Mouse (Mus musculus) ZHBTc4 (cell line): ENCODE results near the gene Hcn3.
A peak's percentile ranks its signal among the peaks of the same experiment; 100 is the strongest.

Source experiments
- DNase-seq: peaks from one replicate; pipeline ENCODE4 v3.0.0-alpha.2; 2011; ENCODE audit warnings: low read depth, low spot score

The Hcn3 gene

DNA sequence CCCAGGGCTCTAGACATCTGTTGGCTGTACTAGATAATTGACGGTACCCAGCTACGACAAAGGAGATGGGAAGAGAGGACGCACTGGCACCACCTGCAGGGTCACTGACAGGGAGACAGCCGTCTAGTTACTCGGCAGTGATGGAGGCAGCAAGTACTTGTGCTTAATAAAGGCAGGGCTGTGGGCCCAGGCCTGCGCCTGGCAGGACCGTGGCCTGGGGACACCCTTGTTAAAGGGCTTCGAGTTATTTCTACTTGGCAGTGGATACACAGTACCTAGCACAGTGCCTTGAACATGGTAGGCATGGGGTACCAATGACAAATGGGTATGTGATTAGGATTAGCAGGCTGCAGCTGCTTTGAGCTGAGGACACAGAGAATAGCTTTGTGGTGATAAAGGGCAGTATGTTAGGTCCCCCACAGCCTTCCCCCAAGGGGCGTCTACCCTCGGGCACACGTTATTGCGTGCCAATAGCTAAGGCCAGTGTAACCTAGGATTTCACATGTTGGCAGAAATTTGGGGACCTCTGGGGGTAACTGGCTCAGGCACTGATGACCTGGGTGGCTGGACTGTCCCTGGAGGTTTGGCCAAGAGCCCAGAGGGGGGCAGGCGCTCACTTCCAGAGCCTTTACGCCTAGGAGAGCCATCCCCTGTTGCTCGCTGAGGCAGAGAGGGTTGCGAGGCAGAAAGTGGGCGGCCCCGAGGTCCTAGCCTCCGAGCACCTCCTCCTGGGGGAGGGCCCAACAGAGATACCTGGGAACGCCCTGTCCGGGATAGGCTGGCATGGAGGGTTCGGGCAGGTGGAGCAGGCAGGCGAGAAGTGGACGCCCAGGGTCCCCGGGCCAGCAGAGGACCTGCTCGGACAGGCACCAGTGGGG is 12.7 kb downstream of the Hcn3 start:
- DNase-seq: peak; percentile 55

DNA sequence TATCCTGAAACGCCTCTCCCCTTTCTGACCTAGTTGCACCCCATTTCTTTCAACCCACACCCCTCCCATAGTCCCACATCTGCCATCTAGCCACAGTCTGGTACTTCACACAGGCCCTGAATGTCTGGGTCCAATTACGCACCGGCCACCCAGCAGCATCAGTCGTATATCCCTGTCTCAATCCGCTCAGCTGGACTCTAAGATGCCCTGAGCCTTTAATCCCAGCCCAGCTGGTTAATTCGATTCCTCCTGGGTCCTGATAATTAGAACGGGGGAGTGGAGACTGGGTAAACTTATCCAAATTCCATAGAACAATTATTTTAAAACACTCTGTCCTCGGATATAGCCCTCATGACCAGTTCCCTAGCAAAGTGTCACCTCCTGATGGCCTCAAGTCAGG is 14.4 kb downstream of the Hcn3 start:
- DNase-seq: no peak

DNA sequence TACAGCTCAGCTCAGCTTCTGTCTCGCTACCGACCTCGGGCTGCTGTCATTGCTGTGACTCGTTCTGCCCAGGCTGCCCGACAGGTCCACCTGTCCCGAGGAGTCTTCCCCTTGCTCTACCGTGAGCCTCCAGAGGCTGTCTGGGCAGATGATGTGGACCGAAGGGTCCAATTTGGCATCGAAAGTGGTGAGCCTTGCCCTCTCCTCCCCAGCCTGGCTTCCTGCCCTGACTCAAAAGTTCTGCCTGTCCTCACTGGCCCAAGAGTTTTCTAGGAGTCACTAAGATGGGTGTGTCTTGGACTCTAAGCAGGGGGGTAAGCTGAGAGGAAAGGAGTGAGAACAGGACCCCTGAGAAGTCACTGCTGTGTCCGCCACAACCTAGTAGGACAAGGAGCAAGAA is 15.2 kb downstream of the Hcn3 start:
- no peak for DNase-seq

DNA sequence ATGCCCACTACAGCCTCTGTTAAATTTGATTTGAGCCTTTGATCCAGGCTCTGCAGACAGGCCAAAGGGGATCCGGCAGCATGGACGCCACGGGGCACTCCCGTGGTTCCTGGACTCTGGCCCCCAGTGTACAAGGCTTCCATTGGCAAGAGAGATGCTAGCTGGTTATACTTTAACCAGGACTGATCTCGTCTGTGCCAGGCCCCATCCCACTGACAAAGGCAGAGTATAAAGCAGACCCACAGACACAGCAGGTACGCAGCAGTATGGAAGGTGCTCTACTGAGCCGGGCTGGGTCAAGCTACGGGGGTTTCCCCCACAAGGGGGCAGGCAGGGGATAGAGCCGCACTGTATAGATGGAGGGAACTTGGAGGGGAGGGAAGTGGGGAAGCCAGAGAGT is 23.6 kb downstream of the Hcn3 start:
- DNase-seq: peak; percentile 80

DNA sequence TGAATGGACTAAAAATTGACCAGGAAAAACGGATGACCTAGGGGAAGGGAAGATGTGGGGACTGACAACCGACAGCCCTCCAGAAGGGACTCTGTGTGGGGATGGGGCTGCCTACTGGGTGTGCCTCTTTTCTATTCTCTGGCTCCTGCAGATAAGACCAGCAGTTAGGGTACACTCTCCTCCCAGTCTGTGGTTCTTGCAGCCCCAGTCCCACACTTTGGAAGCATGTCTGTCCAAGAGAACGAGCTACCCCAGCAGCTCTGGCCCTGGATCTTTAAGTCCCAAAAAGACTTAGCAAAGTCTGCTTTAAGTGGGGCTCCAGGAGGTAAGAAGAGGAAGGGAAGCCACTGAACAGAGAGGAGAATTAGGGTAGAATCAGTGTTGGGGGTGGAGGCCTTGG is 24.0 kb downstream of the Hcn3 start, which contains the start of gene Pklr:
Gene Pklr (plus strand): TSS at position 185 of the 400 bp plus-strand sequence.
- no peak for DNase-seq

DNA sequence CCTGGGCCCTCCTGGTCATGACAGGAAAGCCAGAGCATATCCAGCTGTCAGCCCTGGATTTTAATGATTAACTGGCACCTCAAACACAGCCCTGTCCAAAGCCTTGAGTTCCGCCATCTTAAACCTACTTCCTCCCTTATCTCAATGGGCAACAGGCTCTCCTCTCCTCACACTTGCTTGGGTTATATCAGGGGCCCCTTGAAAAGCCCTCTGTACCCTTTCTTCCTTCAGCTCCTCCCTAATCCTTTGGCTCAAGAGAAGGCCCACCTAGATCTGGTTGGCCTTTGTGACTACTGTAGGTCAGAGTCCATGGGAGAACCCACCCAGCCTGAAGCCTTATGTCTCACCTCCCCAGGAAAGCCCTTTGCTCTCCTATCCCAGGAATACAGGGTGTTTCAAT is 26.2 kb downstream of the Hcn3 start:
- no peak for DNase-seq

DNA sequence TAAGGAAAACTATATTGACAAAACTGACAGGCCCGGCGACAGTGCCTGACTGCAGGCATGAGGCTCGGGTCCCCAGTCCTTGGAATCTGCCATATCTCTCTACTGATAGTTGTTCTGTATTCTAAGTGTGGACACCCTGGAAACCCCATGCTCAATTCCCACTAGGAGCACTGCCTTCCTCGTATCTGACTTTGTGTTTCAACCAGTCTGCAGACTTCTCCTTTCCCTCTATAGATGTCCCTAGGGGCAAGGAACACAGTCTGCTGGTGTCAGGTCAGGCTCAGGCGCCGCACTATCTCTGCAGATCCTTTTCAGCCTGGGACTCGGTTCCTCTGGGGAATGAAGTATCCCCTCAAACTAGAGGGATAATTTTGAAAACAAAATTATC is 26.9 kb downstream of the Hcn3 start:
- no peak for DNase-seq

DNA sequence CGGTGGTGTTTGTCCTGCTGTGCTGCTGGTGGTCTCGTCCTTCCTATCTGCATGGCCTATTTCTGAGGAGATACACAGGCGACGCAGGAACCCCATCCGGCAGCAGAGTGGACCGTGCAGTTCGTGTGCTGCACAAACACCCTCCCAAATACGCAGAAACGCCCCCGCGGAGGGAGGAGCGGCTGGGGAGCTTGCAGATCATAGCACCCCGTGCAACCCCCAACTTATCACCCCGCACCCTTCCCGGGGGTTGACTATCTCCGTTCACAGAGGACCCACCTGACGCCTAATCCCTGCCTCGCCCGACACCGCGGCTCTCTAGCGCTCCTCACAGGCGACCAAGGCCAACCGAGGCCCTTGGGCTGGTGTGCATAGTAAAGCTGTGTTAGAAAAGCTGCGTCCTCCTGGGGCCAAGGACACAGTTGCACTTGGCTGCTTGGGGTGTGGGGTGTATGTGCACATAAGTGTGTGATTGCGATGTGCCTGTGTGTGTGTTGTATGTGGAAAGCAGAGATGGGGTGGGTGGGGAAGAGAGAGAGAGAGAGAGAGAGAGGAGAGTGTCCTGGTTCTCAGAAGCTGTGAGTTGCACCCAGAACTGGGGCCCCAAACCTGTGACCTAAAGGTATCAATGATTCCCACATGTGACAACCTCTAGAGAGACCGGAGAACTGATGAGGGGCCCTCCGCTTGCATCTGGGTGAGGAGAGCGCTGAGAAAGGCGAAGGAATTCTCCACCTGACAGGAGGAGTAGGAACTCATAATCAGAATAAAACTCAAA is 27.5 kb downstream of the Hcn3 start:
- no peak for DNase-seq

DNA sequence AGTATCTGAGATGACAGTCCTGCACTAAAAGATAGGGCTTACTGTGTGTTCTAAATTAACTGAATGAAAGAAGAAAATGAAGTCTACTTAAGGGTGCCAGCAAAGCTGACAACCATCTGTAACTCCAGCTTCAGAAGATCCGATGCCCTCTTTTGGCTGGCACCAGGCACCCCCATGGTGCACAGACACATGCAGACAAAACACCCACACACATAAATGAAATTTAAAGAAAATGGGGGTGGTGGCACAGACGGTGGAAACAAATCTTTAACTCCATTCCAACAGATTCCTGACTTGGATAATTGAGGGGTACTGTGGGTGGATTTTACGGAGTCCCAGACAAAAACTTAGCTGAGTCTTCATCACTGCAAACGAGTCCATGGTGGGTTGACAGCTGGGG is 28.2 kb downstream of the Hcn3 start:
- no peak for DNase-seq

DNA sequence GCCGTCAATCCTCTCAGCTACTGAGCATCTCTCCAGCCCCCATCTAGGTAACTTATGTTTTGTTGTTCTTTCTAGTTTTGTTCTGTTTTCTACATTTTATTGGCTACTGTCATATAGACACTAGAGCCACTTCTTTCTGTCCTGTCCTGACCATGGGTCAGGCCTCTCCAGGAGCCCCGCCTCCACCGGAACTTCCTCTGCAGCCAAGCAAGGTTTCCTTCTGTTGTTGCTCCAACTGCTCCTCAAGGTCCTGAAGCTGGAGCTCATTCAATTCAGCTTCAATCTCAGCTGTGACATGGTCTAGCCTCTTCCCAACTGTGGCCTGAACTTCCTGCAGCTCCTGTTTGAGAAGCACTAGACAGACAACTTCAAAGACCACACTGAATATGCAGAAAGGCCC is 30.1 kb downstream of the Hcn3 start:
- DNase-seq: no peak

DNA sequence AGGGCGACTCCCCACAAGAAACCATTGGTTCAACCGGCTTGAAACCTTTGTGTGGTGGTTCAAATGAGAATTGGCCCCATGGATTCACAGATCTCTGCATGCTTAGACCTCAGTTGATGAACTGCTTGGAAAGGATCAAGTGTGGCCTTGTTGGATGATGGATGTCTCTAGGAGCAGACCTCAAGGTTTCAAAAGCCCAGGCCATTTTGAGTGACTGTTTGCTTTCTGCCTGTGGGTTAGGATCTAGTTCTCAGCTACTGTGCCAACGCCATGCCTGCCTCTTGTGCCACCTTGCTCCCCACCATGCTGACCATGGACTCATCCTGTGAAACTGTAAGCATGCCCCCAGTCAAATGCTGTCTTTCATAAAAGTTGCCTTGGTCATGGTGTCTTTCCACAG is 34.0 kb downstream of the Hcn3 start:
- no peak for DNase-seq

DNA sequence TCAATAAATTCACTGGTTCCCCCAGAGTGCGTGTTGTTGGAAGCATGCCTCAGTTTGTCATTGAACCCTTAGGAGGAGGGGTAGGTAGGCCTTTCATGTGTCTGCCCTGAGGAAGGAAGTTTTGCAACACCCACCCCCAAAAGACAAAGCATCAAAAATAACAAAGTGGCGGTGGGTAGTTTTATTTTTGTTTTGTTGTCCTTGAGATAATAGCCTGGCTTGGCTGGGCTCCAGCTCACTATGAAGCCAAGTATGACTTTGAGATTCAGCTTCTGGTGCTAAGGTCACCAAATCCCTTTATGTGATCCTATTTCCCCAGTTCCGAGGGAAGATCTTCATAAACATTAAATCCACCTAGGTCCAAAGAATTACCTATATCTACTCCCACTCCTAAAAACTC is 35.8 kb downstream of the Hcn3 start:
- no peak for DNase-seq

DNA sequence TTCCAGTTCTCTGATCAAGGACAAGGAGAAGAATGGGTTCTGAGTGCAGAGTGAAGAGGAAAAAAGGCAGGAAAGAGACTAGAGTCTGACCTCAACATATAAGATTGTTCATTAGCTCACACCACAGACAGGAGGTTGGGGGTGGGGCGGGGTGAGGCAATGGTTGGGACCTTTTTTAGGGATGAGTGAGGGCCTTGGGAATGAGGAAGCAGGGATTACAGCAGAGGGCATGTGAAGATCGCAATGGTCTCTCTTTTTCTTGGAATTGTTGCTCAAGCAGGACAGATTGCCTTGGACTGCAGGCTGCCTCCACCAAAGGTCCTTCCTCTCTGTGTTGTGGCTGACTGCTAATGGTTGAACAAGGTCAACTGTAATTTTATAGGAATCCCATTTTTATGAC is 36.7 kb downstream of the Hcn3 start:
- DNase-seq: no peak

DNA sequence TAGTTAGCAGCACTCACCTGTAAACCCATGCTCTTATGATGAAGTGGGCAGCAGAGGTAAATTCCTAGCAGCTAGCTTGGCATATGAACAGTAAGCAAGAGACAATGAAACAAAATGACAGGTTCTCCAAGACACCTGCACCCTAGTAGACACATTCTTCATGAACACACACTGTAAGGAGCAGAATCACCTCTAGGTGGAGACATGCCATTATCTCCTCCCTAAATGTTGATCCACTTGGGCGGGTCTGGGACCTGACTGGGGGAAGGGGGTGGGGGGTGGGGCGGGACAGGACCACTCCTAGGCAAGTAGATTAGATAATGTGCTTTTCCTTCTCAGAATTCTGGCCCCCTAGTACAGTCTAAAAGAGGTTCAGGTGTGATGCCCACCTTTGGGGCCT is 44.5 kb downstream of the Hcn3 start:
- DNase-seq: peak; percentile 81

DNA sequence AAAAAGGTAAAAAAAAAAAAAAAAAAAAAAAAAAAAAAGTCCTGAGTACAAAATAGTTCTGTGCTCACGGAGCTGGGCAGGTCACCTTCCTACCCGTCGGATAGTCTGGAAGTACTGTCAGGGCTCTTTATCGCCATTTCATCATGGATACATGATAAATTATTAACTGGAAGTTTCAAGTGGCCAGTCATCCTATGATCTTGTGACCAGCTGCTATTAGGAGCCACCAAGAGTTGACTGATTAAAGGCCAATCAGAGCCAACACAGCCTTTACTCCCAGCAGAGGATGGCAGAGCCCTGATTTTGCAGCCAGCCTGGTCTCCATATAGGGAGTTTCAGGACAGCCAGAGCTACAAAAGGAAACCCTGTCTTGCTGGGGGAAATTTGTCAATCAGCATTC is 46.9 kb downstream of the Hcn3 start:
- DNase-seq: no peak

DNA sequence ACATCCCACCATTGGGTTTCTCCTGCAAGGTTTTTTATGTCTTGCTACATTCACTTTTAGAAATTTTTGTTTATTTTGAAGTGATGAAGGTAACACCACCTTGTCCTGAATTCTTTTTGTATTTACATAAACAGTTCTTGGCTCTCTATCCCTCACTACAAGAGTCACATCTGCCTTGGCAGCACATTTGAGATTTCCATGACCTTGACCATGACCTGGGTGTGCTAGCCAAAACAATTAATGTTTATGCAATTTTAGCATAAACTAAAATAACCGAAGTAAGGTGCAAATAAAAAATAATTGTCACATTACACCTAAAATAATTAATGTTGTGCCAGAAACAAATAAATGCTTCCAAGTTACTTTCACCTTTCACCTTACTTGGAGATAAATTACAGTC is 51.9 kb downstream of the Hcn3 start:
- DNase-seq: no peak

DNA sequence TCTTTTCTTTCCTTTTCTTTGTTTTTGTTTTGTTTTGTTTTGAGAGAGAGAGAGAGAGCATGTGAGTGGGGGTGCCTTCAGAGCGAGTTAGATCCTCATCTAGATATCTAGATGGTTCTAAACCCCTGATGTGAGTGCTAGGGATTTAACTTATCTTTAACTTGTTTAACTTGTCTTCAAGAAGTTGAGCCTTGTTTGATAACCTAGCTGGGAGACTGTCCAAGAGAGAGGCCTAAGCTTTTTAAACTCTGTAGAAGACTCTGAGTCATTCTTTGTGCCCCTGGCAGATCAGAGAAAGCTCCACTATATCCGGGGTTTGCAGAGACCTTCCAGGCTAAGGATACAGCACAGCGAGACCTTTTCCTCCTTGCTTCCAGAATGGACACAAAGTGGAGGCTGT is 52.5 kb downstream of the Hcn3 start:
- DNase-seq: no peak

DNA sequence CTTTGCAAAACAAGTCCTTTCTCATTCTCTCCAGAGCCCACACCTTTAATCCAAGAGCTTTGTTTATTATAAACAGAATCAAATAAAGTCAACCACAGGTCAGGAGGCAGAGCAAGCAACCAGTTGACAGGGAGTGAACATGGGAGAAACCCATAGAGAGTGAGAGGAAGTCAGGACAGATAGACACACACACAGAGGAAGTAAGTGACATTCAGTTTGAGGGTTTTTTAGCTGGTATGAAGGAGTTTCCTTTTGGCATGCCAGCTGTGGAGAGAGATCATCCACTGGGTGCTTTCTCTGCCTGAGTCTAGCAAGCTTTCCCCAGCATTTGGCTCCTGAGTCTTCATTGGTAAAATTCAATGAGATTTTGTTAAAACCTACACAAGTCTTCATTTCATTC is 53.1 kb downstream of the Hcn3 start:
- DNase-seq: no peak

DNA sequence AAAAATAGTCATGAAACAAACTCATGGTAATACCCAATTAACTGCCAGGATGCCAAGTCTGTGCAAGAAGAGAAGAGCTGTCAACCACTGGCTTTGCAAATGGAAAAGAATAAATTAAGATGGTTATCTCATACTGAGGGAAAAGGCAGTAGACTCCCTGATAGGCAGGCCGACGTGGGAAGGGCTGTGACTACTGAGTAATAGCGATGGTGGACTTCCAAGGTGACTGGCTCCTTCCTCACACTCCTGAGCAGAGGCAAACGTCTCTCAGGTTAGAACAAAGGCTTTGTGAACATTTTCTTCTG is 56.8 kb downstream of the Hcn3 start:
- DNase-seq: no peak

DNA sequence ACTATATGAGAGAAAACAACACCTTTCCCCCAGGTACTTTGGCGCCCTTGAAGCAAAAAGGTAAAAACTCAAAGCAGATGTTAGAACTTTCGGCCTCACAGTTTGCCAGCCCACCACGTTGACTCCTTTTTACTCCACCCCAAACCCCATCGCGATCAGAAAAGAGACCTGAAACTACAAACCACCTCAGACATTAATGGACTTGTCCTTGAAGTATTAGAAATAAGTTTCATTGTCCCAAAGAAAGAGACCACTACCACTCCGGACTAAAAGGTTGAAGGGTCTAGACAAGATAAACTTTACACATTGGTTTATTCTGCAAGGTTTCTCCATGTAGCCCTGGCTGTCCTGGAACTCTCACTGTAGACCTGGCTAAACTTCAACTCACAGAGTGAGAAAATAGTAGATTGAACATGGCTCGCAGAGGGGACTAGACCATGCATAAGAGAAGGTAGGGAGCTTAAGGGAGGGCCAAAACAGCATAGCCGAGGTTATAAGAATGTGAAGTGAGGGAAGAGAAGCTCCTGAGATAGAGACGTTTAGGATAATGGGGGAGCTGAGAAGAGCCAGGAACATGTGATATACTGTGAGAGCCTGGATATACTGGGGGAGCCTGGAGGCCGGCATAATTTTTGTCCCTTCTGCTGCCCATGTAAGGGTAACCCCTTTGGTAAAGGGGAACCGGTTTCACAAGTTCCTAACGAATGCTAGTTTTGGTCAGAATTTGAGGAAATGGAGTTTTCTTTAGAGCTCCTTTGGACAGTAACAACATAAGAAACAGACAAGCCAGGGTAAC is 57.3 kb downstream of the Hcn3 start:
- DNase-seq: no peak

DNA sequence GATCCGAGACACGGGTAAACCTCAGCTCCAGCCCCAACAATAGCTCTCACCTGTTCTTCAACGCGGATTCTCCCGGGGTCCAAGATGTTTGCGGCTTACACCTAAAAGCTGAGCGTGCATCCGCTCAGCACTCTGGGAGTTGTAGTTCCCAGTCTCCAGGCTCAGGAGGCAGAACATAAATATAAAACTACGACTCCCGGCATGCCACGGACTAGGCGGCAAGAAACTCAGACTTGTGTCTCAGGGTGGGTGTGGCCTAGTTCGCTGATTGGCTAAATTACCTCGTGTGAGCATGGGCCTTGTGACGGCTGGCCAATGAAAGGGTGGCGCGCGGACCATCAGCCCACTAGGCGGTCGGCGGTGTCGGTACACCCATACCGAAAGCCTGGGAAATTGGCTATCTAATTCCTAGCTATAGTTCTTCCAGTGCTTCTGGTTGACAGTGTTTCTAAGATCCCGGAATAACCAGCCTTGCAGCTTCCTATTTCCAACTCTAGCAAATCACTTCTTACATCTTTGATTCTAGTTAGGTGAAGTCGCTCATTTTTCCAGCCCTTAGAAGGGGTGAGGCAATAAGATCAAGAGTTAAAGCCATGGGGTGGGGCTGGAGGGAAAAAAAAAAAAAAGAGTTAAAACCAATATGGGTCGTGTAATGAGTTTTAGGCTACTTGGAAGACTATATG is 58.0 kb downstream of the Hcn3 start, which contains the start of gene Fdps:
Gene Fdps (minus strand): TSS at position 148 of the 683 bp plus-strand sequence.
- peak; percentile 100 for DNase-seq

DNA sequence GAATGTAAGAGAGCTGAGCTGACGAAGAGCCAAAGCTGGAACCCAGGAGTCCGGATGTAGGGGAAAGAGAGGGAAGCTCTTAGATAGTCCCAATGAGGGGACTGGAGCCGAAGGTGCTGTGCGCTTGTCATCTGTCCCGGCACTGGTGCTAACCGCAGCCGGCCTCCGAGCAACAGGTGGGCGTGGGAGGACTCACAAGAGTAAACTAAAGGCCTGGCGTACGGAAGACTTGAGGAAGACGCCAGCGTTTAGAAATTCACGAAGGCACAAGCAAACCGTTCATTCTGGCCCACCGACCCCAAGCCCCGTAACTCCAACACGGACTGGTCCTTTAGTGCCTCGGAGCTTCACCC is 58.6 kb downstream of the Hcn3 start:
- DNase-seq: no peak
